Mouse (Mus musculus): Measurements from ENCODE around the gene Hmg20b.

Gene Hmg20b

DNA sequence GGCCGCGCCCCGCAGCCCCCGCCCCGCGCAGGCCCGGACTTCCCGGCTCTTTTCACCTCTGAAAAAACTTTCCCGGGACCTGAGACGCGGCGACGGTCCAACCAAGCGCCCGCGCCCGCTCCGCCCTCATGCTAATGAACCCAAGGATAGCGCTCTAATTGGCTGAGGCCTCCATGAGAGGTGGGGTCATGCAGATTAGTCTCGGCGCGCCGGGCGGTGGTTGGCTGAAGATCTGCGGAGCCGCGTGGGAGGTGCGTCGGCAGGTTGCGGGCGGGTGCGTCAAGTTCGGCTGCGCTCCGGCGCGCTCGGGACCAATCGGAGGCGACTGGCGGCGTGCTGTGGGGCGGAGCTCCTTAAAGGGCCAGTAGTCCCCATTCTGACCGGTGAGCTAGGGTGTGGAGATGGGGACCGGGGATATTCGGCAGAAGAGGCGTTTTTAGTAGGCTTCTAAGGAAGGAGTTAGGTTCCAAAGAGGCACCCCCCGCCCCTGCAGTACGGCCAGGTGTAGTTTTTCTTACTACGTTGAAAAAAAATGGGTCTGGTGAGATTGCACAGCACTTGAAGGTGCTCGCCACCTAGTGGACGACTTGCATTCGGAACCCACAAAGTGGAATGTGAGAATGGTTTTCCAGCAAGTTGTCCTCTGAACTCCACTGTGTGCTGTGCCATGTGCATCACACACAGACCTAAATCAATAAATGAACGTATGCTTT lies at the start of gene Hmg20b:
Gene Hmg20b (minus strand): TSS at position 130 of the 713 bp plus-strand sequence.
- DNase-seq, result peak; percentile 99

DNA sequence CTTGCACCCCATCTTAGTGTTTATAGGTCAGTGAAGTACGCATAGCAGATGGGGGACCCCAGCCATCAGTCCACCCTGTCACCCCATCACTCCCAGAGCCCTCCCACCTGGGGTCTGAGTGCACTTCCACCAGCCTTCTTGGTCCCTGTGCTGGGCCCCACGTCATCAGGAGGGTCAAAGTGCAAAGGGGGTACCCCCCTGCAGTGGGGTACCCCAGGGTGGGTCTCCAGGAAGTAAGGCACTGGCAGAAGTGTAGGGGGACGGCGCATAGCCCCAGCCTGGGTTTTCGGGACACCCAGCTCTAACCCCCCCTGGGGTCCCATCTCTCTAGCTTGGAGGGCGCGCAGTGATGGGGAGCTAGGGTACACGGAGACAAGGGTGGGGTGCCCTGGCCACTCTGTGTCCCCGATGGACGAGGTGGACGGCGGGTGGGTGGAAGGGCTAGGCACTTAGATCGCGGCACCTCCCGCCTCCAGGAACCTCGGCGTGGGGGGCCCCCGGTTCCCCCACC lies 49.6 kb upstream of the Hmg20b start:
- DNase-seq, result no peak

DNA sequence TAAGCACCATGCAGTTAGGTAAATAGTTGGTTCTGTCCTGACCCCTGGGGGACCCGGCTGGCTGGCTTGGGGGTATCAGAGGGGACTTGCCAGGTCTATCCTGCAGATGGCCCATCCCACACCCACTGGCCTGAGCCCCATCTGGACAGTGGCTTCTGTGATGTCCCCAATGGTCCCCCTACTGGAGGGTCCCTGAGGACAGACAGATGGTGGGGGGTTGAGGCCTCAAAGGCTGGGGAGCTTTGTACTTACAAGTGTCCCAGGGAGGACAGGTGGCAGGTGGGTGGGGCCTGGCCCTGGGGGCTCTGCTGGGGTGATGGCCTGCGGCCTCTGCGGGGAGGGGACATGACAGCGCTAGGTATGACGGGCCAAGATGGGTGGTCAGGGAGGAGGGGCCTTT lies 49.0 kb upstream of the Hmg20b start:
- DNase-seq, result no peak

DNA sequence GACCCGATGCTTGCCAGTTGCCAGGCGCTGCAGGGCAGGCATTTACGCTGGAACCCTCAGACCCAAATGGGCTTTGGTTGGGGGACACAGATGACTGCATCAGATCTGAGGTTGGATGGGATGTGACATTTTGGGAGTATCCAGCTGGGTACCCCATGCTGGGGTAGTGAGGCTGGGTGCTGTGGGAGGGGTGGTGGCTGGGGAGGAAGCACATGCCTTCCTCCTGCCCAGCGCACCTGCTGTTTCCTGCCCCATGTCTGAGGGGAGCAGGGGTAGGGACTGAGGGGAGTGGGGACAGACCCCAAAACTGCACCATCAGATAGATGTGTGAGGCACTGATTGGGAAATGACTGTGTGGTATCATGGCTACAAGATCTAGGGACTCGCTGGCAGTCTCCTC lies 46.5 kb upstream of the Hmg20b start:
- DNase-seq, result peak; percentile 59

DNA sequence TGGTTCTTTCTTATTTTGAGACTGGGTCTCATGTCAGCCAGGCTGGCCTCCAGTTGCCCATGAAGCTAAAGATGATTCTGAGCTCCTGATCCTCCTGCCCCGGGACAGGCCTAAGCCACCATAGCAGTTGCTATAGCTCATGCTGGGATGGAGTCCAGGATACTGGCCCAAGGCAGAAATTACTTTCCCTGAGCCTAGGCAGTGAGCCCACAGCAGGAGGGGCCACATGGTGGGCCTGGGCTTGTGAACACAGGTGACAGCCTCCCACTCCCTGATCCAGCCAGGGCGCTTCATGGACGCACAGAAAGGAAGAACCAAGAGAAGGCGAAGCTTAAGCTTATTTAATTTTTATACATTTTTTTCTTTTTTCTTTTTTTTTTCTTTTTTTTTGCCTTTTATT lies 45.6 kb upstream of the Hmg20b start:
- no peak for DNase-seq

DNA sequence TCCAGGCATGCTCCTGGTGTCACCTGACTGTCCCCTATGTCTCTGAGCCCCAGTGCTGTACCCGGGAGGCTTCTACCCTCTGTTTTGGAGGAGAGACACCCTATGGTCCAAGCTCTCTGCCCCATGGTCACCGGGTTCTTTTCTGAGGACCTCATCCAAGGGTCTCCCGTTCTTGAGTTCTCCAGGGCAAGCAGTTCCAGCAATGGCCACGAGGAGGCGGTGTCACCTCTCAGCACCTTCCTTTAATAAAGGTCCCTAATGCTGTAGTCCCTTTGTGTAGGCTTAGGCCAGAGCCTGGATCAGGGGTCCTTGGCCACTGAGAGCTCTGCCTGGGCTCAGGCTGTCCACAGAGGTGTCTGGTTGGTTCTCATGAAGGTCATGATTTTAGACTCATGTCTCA lies 44.8 kb upstream of the Hmg20b start:
- peak; percentile 74 for DNase-seq

DNA sequence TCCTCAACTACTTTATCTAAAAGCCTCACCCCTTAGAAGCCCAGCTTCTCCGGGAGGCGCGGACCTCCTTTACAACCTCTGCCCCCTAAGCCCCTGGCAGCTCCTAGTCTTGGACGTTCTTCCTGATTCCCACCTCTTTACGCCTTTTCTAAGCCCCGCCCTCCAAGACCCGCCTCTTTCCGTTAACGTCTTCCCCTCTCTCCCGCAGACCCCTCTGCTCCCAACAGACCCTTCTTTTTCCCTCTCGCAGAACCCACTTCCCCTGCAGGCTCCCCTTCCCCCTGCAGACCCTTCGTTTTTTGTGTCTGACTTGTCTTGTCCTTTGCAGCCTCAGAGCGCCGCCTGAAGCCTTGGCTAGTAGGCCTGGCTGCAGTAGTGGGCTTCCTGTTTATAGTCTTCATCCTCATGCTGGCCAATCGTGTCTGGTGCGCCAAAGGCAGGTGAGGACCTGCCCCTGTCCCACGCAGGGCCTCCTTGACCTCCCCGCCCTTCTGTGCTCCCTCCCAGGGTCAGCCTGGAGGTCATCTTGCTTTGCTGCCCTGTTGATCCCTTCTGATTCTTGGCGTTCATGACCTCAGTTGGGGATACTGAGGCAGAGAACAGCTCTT lies 43.3 kb upstream of the Hmg20b start:
- DNase-seq, result peak; percentile 79

DNA sequence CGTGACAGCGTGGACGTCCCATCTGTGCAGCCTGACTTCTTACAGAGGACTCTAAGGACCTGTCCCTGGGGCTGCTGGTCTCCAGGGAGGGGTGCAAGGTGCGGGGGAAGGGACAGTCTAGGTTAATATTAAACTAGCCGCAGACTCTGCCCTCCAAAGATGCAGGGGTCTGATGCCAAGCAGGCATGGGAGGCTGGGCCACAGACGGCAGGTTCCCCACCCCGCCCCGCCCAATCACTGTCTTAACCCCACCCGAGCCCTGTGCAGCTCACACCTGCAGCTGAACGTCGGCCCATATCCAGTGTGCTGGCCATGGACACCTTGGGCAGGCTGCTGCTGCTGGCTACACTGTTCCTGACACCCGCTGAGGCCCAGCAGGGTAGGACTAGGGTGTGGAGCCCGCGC lies 42.5 kb upstream of the Hmg20b start, which contains the start of gene Smim24:
Gene Smim24 (plus strand): TSS at position 271 of the 405 bp plus-strand sequence.
- peak; percentile 33 for DNase-seq

DNA sequence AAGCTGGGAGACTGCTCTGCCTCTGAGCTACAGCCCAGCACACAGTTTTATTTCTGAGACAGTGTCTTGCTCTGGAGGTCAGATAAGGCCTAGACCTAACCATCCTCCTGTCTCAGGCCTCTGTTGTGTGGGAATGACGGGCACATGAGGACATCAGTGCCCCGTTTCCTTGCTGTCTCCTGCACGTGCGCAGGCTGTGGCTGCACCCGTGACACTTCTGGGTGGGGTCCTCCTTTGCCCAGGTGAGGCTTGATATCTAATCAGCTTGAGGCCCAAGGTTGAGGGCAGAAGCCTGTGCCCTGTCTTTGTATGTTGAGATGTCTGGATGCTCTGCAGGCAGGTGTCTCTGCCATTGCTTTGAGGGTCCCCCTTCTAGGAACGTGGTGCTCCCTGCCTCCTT lies 42.0 kb upstream of the Hmg20b start:
- DNase-seq, result no peak

DNA sequence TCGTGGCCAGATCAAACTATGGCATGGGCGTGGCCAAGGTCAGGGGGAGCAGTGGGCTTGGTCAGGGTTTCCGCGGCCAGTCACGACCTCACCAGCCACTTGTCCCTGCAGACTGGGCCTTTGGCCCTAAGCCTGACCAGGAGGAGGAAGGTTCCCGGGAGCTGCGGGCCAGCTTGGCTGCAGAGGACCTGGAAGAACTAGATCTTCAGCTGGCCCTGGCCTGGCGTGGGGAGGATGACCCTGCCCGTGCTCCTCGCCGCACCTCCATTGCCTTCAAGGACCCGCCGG lies 40.3 kb upstream of the Hmg20b start:
- DNase-seq, result no peak

DNA sequence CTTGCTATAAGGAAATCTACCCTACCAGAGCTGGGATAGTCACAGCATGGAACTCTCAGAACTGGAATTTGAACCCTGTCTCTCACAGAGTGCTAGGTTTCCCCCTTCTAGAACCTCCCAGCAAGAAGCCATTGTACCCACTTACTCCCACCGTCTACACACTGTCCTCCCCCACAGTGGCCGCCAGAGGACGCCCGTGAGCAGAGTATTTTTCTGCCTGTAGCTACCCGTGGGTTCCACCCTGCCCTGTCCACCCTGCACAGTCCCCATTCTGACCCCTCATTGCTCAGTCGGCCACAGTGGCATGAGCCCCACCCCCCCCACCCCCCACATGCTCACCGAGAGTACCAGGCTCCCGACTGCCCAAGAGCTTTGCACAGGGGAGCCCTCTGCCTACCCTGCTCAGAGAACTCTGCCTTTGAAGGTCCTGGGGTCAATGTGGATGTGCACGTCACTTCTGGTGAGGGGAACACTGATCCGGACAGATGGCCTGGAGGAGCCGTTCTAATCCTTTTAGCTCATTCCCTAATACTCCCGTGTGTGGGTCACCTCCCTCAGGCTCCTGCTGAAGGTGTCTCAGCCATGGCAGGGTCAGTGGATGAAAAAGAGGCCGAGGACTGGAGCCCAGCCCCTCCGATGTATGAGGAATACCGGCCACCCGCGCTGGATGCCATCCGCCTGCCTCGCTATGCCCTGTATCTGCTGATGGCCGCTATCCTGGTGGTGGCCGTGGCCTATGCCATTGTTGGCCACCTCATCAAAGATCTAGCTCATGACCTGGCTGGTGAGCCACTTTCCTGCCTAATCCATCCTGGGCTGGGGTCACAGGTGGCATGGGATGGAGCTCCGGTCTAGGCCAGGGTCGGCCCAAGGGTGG lies 39.8 kb upstream of the Hmg20b start:
- peak; percentile 76 for DNase-seq

DNA sequence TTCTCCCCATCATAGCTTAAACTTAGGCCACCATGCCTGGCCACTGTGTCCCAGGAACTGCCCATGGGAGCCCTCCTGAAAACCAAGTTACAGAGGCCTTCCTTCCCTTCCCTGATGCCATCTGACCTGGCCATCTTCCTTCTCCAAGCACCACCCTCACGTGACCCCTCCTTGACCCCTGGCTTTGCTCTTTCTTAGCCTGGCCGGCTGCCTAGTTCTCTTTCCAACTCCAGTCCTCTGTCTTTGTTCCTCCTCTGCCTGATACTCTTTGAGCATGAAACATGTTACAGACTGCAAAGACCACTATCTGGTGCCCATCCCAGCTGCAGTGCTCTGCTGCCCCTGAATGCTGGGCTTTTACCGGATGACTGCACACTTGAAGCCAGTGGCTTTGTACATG lies 39.1 kb upstream of the Hmg20b start:
- DNase-seq, result no peak

DNA sequence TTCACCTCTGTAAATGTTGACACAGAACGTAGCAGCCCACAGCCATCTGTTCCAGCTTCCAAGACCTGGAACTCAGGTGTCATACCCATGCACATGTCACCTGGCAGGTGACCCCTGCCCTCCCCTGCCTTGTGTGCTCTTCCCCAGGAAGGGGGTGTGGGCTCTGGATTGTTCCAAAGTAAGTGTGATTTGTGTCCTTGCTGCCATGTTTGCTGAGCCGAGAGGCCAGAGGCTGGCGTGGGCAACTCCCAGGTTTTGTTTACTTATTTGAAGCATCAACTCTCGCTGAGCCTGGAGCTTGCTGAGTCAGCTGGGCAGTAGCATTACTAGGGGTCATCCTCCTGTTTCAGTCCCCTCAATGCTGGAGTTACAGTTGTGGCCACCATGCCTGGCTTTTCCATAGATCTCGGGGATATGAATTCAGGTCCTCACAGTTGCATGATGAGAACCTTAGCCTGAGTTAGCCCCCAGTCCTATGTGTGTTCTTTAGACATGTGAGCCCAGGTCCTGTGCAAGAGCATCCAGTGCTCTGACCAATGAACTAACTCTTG lies 38.3 kb upstream of the Hmg20b start, which contains the start of gene Gm48552:
Gene Gm48552 (plus strand): TSS at position 501 of the 551 bp plus-strand sequence.
- DNase-seq, result no peak

DNA sequence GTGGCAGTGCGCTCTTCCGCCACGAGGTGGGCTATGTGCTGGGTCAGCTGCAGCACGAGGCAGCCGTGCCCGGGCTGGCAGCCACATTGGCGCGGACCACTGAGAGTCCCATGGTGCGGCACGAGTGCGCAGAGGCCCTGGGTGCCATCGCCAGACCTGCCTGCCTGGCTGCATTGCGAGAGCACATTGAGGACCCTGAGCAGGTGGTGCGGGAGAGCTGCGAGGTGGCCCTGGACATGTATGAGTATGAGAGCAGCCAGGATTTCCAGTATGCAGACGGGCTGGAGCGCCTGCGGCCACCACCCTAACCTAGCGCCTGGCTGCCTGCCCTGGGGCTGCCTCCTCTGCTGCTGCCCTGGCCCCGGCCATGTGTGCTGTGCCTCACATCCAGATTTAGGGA lies 37.4 kb upstream of the Hmg20b start:
- no peak for DNase-seq

DNA sequence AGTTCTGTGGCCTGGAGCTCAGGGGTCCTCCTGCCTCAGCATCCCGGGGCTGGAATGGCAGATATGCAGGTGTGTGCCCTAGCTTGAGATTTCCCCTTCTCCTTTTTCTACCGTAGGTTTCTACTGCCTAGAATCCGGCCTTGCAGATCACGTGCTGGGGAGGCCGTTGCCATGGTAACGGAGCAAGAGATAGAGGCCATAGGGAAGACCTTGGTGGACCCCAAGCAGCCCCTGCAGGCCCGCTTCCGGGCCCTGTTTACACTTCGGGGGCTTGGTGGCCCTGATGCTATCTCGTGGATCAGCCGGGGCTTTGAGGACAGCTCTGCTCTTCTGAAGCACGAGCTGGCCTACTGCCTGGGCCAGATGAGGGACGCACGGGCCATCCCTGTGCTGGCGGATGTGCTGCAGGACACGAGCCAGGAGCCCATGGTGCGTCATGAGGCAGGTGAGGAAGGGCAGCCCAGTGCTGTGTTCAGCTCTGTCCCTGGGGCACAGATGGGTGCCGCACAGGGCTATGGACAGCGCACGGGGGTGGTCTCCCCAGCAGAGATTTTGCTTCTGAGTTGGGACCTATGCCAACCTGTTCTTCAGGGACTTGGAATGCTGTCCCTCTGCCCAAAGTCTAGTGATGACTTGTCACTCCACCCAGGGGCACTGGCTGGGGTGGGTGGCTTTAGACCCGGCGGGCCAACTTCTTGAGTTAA lies 35.5 kb upstream of the Hmg20b start:
- DNase-seq, result no peak

DNA sequence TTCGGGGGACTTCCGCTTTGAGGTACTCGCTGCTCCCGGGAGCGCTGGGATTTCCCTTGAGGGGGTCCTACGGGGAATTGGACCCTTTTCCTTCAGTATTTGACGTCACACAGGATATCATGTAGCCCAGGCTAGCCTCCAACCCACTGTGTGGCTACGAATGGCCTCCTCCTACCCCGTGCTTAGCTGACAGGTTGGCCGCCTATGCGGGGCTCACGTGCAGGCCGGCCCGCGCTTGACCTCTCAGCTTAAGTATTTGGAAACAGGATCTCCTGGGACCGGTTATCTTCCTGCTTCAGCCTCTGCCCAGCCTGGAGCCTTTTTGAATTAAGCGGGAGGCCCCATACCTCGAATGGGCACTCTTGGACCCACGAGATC lies 34.3 kb upstream of the Hmg20b start:
- DNase-seq, result no peak

DNA sequence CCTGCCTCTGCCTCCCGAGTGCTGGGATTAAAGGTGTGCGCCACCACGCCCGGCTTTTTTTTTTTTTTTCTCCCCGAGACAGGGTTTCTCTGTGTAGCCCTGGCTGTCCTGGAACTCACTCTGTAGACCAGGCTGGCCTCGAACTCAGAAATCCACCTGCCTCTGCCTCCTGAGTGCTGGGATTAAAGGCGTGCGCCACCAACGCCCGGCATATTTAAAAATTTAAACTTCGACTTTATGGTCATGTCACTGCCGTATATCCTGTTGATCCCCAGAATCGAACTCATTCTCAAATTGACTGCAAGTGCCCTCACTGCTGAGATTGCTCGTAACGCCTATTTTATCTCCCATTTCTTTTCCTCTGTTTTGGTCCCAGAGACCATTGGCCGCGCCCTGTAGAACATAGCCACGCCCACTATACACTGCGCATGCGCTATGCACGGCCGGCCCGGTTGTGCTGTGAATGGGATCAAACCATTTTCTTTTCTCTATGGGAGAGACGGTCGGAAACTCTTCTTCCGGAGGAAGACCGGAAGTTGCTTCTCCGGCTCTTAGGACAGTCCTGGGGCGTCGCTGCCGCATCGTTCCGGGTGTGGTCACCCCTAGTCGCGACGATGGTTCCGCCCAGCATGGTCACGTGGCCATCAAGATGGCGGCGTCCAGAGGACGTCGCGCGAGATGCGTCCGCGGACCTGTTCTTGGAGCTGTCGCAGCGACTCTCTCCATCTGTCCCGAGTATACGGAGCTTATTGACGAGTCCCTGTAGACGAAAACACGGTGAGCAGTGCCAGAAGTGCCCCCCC lies 33.7 kb upstream of the Hmg20b start, which contains the start of the genes Dohh and Gm48551:
Gene Dohh (plus strand): TSS at position 627 of the 803 bp plus-strand sequence.
Gene Gm48551 (plus strand): TSS at position 665 of the 803 bp plus-strand sequence.
- peak; percentile 97 for DNase-seq

DNA sequence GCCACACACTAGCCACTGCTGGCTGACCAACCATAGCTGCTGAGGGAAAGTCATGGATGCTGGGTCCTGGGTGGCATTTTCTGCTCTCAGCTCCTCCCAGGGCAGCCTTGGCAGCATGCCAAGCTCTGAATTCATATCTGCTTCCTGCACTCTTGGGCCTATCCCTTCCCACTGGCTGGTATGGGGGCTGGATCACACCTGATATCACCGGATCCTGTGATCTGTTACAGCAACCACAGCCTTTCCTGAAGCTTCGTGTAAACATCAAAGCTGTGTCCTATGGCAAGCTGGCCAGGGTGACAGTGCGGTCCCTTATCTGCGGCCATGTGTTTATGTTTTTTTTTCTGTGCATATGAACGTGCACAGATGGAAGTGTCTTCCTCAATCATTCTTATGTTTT lies 31.8 kb upstream of the Hmg20b start:
- DNase-seq, result no peak

DNA sequence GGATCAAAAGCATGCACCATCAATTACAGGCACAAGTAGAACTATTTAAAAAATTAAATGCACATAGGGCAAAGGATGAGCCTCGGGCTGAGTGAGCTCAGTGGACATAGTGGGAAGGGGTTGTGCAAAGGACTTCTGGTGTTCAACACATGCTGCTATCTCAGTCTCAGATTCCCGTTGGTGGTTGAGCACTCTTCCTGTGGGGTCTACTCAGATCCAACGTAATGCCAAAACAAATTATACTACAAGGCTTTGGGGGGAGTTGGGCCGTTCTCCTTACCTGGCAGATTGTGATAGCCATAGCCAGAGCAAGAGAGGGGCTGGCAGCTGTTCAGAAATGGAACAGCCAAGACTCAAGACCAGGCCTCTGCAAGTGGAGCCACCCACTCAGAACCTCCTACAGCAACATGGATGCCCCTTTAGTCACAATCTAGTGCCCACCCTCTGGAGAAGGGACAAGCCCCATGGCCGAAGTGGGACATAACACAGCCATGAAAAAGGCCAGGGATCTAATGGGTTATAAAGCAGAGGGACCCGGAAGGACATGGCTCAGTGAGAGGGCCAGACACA lies 29.6 kb upstream of the Hmg20b start:
- DNase-seq, result no peak

DNA sequence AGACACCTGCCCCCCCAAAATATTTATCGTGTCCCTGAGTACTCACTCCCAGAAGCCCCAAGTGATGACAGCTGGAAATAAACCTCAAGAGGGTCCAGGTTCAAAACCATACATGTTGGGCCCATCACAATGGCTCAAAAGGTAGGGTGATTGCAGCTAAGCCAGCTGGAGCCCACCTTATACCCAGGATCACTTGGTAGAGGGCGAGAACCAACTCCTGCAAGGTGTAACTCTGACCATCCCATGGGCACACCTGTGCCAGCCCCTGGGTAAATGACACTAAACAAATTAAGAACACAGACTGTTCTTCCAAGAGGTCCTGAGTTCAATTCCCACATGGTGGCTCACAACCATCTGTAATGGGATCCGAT lies 28.9 kb upstream of the Hmg20b start:
- no peak for DNase-seq

DNA sequence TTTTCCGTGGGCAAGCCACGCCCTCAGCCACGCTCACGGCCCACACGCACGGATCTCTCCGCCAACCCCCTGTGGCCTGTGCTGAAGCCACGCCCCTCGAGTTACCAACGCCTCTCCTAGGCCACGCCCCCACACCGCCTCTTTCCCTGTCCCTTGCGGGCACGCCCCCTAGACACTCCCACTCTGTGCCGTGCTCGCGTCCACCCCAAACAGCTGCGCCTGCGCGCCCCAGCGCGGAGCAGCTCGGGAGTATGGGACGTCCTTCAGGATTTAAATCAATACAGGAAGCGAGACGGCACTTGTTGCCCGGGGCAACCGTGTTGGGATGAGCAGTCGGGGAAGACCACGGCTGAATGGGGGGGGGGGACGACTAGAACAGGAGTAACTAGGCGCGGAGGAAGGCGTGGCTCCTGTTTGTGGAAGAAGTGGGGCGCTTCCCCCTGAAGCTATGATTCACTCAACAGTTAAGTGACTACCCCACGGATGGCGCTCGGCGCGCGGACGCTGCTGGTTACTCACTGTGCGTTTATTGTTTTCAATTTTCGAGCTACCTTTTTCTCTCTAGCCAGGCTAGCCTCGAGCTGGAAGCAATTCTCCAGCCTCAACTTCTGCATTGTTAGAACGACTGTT lies 28.4 kb upstream of the Hmg20b start:
- DNase-seq, result peak; percentile 100

Data from thymus, postnatal 14 days (tissue).